Mouse (Mus musculus): ENCODE results near the gene Smim17.

DNA sequence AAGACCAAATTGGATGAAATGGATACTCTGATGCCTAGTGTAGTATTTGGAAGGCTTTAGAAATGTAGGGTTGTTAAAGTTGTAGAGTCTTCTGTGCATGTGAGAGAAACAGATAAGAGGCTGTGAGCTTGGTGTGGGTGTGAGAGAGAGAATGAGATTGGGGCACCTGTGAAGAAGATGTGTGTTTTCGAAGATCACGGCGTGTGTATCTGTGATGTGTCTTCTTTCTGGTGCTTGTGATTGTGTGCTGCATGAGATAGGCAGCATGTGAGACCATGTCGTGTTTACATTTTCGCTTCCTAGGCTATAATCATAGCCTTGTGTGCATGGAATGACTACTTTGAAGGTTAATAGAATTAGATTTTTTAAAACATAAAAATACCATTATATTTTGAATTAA lies 31.3 kb upstream of the Smim17 start:
- TF ChIP-seq CTCF (IDR thresholded peaks at IDR 0.05; ENCODE audit: insufficient read depth, low read length): no peak
- no peak for TF ChIP-seq POLR2A (IDR thresholded peaks at IDR 0.05; ENCODE audit: borderline replicate concordance, extremely low read depth, low read depth, low read length)
